Mouse (Mus musculus): ENCODE measurements around the gene Hoxa2.
A peak's percentile ranks its signal among the peaks of the same experiment; 100 is the strongest.

Hoxa2 gene

GRCm38 (mm10) chr6:52163366-52164031, 1.1 kb downstream of the Hoxa2 start:
- DNase-seq, result peak in 1 of 2 experiments; percentile 34

DNA sequence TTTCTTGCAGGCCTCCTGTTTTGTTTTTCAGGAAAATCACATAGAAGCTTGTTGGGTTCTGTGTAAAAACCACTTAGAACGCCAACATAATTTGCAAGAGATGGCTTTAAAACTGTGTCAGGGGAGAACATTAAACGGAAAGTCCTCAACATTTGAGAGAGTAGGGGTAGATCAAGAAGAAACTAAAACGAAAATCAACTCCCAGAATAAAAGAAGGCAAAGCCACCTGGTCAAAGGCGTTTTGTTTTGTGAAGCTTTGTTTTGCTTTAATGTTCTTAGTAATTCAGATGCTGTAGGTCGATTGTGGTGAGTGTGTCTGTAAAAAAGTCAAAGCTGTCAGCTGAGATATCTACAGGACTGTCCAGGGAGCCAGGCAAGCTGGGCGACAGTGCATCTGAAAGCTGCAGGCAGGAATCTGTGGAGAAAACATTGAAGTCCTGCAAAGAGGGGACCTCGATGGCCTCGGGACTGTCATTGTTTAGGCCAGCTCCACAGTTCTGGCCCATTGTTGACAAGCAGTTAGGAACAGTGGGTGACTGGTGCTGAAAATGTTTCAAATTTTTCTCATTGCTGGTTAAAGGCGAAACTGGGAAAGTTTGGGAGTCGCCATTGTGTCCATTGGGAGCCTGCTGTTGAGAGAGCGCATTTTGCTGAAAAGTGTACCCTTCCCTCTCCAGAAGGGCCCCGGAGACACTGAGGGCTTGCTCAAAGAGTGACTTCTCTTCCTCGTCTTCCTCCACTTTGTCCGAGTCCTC, 1.8 kb downstream of the Hoxa2 start:
- DNase-seq, result peak in 1 of 2 experiments; percentile 44

DNA sequence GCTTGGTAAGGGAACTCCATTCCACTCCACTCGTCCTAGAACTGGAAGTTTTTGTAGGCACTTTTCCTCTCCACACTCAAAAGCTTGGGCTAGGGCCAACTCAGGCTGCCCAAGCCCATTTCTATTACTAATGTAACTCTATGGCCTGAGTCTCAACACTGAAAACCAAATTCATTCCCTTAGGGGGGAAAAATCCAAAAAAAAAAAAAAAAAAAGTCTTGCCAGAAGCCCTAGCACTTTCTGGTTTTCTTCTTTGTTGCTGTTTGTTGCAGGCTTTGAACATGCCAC, 2.6 kb downstream of the Hoxa2 start:
- DNase-seq, result no peak

GRCm38 (mm10) chr6:52161336-52162092, 3.1 kb downstream of the Hoxa2 start:
- peak in 1 of 2 experiments; percentile 52 for DNase-seq

- DNase-seq, result peak; percentile 38 to 42
Measured at GRCm38 (mm10) chr6:52160511-52161335, 3.9 kb downstream of the Hoxa2 start.

DNA sequence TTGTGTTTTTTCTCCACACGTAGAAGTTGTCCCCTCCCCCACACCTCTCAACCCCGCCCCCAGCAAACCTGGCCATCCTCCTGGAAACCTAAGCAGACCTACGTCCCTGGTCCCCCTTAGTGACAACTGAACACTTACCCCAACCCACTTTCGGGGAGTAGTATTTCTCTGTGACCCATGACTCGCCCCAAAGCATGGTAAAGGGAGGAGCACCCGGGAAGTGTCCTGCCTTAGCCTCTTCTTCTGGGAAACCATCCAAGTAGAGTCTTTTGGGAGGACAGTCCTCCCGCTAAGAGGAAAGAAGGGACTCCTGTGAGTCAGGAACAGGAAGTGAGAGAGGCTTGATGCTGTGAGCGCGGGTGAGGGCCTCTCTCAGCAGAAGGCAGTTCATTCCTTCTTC, 4.7 kb downstream of the Hoxa2 start:
- peak; percentile 3 to 20 for DNase-seq

DNA sequence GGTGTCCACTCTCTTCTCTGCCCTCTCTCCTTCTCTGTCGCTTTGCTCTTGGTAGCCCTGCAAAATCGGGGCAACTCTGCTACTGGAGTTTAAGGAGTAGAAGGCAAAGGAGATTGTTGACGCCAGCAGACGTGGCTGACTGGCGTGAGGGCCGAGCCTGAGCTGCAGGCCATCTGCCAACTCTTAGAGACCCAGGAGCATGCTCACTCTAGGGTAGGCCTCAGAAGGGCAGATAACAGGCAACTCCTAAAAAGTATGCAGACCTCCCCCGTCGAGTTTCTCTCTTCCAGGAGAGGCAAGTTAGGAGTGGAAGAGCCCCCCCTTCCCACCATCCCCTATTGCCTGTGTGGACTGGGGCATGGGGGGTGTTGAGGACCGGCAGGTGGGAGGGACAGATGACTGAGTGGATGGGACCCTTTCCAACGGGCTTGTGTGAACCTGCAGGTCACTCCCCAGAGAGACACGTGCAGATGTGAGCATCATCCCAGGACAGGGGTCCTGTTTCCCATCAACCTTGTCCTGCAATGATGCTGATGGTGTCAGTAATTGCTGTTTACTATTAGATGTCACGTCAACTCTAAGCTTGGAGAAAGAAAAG, 5.4 kb downstream of the Hoxa2 start:
- DNase-seq, result peak; percentile 20 to 38

- DNase-seq, result peak; percentile 71 to 74
Measured at GRCm38 (mm10) chr6:52158276-52159051, 6.2 kb downstream of the Hoxa2 start, which contains the start of gene Hoxa1. Gene Hoxa1, minus strand, starts transcription at chr6:52158317.

GRCm38 (mm10) chr6:52157466-52158275, 7.0 kb downstream of the Hoxa2 start:
- peak; percentile 15 to 21 for DNase-seq

DNA sequence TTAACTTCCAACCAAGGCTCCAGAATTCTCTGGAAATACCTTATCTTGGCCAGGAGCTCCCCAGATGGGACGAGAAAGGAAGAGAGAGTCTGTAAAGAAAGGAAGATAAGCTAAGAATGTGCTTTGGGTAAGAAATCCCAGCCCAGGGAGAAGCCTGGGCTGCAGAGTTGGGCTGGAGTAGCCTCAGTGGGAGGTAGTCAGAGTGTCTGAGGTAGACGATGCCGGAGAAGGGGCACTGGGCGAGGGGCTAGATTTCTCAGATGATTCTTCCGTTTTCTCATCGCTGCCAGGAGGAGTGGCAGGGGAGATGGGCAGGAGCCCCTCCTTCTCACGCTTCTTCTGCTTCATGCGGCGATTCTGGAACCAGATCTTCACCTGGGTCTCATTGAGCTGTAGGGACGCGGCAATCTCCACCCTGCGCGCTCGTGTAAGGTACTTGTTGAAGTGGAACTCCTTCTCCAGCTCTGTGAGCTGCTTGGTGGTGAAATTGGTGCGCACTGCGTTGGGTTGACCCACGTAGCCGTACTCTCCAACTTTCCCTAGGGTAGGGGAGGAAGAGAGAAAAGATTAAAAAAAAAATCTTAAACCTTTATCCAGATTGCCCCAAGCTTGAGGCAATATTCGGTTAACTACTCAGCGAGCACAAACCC, 8.0 kb downstream of the Hoxa2 start:
- peak in 1 of 2 experiments; percentile 12 for DNase-seq

DNA sequence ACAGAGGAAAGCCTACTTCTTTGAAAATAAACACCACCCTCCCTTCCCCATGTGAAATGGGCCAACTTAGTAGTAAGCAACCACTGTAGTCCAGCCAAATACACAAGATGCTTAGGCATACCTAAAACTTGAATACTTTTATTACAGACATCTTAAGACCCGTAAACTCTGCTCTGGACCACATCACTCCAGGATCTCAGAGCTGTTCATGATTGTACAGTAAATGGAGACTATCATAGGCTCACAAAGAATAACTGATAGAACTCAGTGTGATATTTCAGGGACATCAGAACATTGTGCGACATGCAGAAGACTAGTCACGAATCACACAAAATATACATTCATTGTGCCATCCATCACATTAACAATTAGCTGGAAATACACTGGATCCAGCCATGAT, 9.2 kb downstream of the Hoxa2 start:
- no peak for DNase-seq

DNA sequence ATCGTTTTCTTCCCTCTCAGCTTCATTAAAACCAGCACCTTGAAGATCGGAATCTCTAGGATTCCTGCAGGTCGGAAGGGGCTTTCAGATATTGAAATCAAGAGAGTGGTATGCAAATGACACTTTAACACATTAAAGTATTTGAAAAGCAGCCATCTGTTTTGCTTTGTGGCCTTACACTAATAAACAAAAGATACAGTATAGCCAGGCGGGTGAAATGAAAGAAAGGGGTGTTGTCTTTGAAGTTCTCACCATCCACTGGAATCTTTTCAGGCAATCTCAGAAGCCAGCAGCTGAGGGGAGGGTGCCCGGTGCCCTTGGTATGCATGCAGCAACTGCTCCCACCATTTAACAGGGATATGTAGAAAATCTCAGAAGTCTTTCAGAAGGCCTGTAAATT, 10.6 kb downstream of the Hoxa2 start:
- peak in 1 of 2 experiments; percentile 30 for DNase-seq

DNA sequence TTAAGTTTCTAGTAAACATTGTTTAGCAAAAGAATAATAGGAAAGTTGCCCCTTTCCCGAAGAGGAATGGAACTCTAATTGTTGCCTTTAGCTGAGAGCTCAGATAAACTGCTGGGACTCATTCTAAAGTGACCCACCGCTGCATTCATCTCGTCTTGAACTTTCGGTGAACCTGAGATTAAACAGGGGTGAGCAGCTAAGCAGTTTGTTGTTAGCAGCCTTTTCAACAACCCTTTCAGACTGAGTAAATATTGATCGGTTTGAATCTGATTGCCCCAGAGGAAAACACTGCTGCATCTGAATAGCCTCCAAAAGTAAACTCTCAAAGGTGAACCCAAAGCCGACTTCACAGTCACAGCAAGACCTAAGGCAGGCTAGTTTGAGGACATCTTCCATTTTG, 11.4 kb downstream of the Hoxa2 start:
- DNase-seq, result no peak

DNA sequence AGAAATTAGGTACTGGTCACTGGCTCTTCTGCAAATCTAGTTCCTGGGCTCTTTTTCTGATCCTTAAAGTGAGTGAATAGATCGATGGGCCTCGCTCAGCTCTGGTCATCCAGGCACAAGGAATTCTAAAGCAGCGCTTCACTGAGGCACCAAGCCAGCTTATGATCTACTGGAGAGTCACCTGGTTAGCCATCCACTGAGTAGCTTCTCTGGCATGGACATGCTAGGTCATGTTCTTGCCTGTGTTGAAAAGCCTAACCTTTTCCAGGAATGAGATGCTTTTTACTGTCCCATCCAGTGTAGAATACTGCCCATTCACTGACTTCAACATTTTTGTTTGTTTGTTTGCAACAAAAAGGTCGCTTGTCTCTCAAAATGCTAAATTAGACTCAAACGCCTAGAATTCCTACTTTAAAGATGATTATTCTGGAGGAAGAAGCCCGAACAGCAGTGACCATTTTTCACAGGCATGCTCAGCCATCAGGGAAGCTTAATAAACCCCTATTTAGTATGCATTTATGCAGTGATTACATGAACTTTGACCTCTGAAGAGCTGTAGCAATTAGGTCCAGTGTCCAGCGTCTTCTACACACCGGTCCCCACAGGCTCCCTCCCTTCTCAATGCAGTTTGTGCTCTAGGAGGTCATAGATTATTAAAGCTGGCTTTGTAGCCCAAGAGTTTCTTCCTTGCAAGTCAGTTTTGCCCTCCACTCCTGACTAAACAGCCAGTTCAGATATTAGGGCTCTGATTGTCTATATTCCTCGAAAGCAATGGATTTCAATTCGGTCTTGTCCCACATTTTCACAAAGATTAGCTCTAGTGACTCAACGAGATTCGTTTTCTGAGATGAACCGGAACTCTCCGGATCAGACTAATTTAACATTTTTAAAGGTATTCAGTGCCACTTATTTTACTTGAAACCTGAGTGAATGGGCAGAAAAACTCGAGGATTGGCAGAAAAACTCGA, 12.1 kb downstream of the Hoxa2 start:
- DNase-seq, result peak; percentile 12 to 38

GRCm38 (mm10) chr6:52151571-52151970, 13.1 kb downstream of the Hoxa2 start:
- DNase-seq, result peak in 1 of 2 experiments; percentile 48

DNA sequence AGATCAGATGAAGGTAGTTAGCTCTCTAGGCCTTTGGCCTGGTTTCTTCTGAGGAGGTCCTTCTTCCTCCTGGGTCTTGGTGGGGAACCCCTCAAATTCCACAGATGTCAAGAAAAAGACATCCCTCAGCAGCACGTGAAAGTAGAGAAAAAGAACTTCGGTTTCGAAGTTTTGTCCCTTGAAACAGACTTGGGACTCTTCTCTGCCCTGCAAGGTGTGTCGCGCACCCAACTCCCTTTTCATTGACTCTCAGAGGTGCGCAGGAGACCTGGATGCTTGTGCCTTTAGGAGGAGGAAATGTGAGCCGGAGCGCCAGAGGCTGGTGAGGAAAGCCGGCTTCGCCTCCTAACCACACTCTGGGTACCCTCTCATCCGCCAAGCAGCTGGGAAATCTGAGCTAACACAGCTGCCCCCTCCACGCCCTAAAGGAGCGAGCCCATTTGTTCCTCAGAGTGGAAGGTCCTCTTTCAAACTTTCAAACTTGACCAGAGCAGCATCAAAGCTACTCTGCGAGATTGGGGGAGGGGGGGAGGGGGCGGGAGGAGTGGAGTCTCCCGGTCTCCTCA, 14.1 kb downstream of the Hoxa2 start:
- peak in 1 of 2 experiments; percentile 17 for DNase-seq

- DNase-seq, result no peak
Measured at GRCm38 (mm10) chr6:52139115-52139514, 25.5 kb downstream of the Hoxa2 start.

DNA sequence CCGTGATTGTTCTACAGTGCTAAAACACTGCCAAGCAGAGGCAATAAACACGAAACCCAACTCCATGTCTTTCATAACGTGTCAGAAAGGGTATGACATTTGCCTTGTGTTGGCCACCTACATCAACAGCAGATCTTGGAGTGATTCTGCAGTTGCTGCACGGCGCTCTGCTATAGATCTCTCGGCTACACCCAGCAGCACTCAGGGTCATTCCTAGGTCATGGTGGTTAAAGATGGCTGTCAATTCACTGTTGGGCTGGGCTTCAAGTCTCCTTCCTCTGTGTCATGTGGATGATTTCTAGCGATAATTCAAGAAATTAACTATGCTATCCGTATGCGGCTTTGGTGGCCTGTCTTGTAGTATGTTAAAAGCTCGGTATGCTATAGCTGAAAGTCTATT, 26.1 kb downstream of the Hoxa2 start:
- DNase-seq, result no peak

All from cerebellum, postnatal 10 days (tissue).